Mouse (Mus musculus): ENCODE data around the gene 4930455H04Rik. TPM values are rescaled to one million over a fixed set of nuclear protein-coding genes. Genes with fewer than 3 reads are reported as not detected.

The 4930455H04Rik gene
- total RNA-seq, 1 experiment, result not detected

DNA sequence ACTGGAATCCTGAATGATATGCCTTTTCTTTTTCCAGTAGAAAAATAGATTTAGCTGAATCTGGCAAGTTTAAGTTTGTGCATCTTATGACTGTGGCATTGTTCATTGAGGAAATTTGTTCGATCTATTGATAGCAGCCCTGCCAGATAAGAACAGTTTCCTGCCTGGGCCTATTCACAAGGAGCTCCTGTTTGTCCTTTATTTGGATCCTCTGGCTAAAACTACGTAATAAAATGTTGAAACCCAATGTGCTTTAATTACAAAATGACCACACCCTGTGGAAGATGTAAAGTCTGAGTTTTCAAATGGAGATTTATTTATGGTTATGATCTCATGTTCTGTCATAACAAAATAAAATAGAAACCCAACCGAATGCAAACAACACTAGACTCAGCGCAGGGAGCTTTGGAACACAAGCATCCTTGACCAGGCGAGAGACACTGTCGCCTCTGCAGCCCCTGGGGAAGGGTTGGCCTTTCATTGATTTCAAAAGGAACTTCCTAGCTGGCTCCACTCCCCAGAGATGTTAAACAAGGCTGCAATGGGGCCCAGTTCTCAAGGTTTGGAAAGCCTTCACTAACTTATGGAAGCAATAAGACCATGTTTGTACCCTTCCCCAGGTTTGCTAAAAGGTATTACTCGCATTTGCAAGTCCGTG lies 15.7 kb upstream of the 4930455H04Rik start:
- Histone ChIP-seq H3K27ac (ENCODE audit: insufficient read depth, low read depth, low read length, poor library complexity, severe bottlenecking) (no peak overlapping the region), H3K4me3 (ENCODE audit: insufficient read depth in 1 of 2, low read depth in 1 of 2, low read length in 2 of 2, poor library complexity in 1 of 2, severe bottlenecking in 1 of 2) (no peak overlapping the region), H3K4me1 (ENCODE audit: control insufficient read depth in 2 of 2, insufficient read depth in 2 of 2, low read length in 2 of 2, poor library complexity in 1 of 2) (no peaks in the 10 kb centered on the region; a peak in 1 of 4 replicates), H3K9me3 (ENCODE audit: control insufficient read depth, insufficient read depth, low read depth, low read length) (no peaks in the 10 kb centered on the region), H3K36me3 (ENCODE audit: control insufficient read depth, insufficient read depth, low read length, poor library complexity, severe bottlenecking) (no peaks in the 10 kb centered on the region), H3K9ac (ENCODE audit: insufficient read depth, low read depth, low read length, poor library complexity, severe bottlenecking) (no peak overlapping the region)
- DNase-seq (ENCODE audit: low read depth, low spot score), result no peak
- no peak for TF ChIP-seq ZNF384 (IDR thresholded peaks at IDR 0.05; ENCODE audit: low read depth, low read length)
- TF ChIP-seq HCFC1 (IDR thresholded peaks at IDR 0.05; ENCODE audit: borderline replicate concordance, insufficient read depth, low read length), result no peak
- no peak for TF ChIP-seq MAFK (IDR thresholded peaks at IDR 0.05; ENCODE audit: insufficient read depth, low read depth, low read length)
- no peak for TF ChIP-seq ZC3H11A (IDR thresholded peaks at IDR 0.05; ENCODE audit: borderline replicate concordance, low read depth, low read length)
- TF ChIP-seq CHD2 (IDR thresholded peaks at IDR 0.05; ENCODE audit: low read depth, low read length), result no peak
- in situ Hi-C loops (cut with MboI; ENCODE audit: low sequenced_read_pairs in 2 of 2, unreplicated experiment in 2 of 2), result no loop called here

GRCm38 (mm10) chr3:116953366-116953765 lies 14.7 kb upstream of the 4930455H04Rik start:
- Histone ChIP-seq H3K27ac (ENCODE audit: insufficient read depth, low read depth, low read length, poor library complexity, severe bottlenecking) (no peak overlapping the region), H3K4me1 (ENCODE audit: control insufficient read depth in 2 of 2, insufficient read depth in 2 of 2, low read length in 2 of 2, poor library complexity in 1 of 2) (no peaks in the 10 kb centered on the region; a peak in 1 of 4 replicates), H3K36me3 (ENCODE audit: control insufficient read depth, insufficient read depth, low read length, poor library complexity, severe bottlenecking) (no peaks in the 10 kb centered on the region), H3K9ac (ENCODE audit: insufficient read depth, low read depth, low read length, poor library complexity, severe bottlenecking) (no peak overlapping the region), H3K4me3 (ENCODE audit: insufficient read depth in 1 of 2, low read depth in 1 of 2, low read length in 2 of 2, poor library complexity in 1 of 2, severe bottlenecking in 1 of 2) (no peak overlapping the region), H3K9me3 (ENCODE audit: control insufficient read depth, insufficient read depth, low read depth, low read length) (no peaks in the 10 kb centered on the region)
- in situ Hi-C loops (cut with MboI; ENCODE audit: low sequenced_read_pairs in 2 of 2, unreplicated experiment in 2 of 2), result no loop called here
- TF ChIP-seq ZC3H11A (IDR thresholded peaks at IDR 0.05; ENCODE audit: borderline replicate concordance, low read depth, low read length) (no peak), MAFK (IDR thresholded peaks at IDR 0.05; ENCODE audit: insufficient read depth, low read depth, low read length) (no peak), ZNF384 (IDR thresholded peaks at IDR 0.05; ENCODE audit: low read depth, low read length) (no peak), HCFC1 (IDR thresholded peaks at IDR 0.05; ENCODE audit: borderline replicate concordance, insufficient read depth, low read length) (no peak), CHD2 (IDR thresholded peaks at IDR 0.05; ENCODE audit: low read depth, low read length) (no peak)
- no peak for DNase-seq (ENCODE audit: low read depth, low spot score)

GRCm38 (mm10) chr3:116955061-116955460 lies 13.0 kb upstream of the 4930455H04Rik start:
- no peak overlapping the region for H3K9ac ChIP-seq (ENCODE audit: insufficient read depth, low read depth, low read length, poor library complexity, severe bottlenecking)
- H3K4me3 ChIP-seq (ENCODE audit: insufficient read depth in 1 of 2, low read depth in 1 of 2, low read length in 2 of 2, poor library complexity in 1 of 2, severe bottlenecking in 1 of 2), result no peak overlapping the region
- no peaks in the 10 kb centered on the region; a peak in 1 of 4 replicates for H3K4me1 ChIP-seq (ENCODE audit: control insufficient read depth in 2 of 2, insufficient read depth in 2 of 2, low read length in 2 of 2, poor library complexity in 1 of 2)
- H3K9me3 ChIP-seq (ENCODE audit: control insufficient read depth, insufficient read depth, low read depth, low read length), result no peaks in the 10 kb centered on the region
- TF ChIP-seq ZNF384 (IDR thresholded peaks at IDR 0.05; ENCODE audit: low read depth, low read length) (no peak), CHD2 (IDR thresholded peaks at IDR 0.05; ENCODE audit: low read depth, low read length) (no peak), ZC3H11A (IDR thresholded peaks at IDR 0.05; ENCODE audit: borderline replicate concordance, low read depth, low read length) (no peak), MAFK (IDR thresholded peaks at IDR 0.05; ENCODE audit: insufficient read depth, low read depth, low read length) (no peak), HCFC1 (IDR thresholded peaks at IDR 0.05; ENCODE audit: borderline replicate concordance, insufficient read depth, low read length) (no peak)
- H3K36me3 ChIP-seq (ENCODE audit: control insufficient read depth, insufficient read depth, low read length, poor library complexity, severe bottlenecking), result no peaks in the 10 kb centered on the region
- DNase-seq (ENCODE audit: low read depth, low spot score), result no peak
- no peak overlapping the region for H3K27ac ChIP-seq (ENCODE audit: insufficient read depth, low read depth, low read length, poor library complexity, severe bottlenecking)
- in situ Hi-C loops (cut with MboI; ENCODE audit: low sequenced_read_pairs in 2 of 2, unreplicated experiment in 2 of 2), result no loop called here

- Histone ChIP-seq H3K27ac (ENCODE audit: insufficient read depth, low read depth, low read length, poor library complexity, severe bottlenecking) (no peak overlapping the region), H3K9ac (ENCODE audit: insufficient read depth, low read depth, low read length, poor library complexity, severe bottlenecking) (no peak overlapping the region), H3K9me3 (ENCODE audit: control insufficient read depth, insufficient read depth, low read depth, low read length) (no peaks in the 10 kb centered on the region), H3K36me3 (ENCODE audit: control insufficient read depth, insufficient read depth, low read length, poor library complexity, severe bottlenecking) (no peaks in the 10 kb centered on the region), H3K4me3 (ENCODE audit: insufficient read depth in 1 of 2, low read depth in 1 of 2, low read length in 2 of 2, poor library complexity in 1 of 2, severe bottlenecking in 1 of 2) (no peak overlapping the region), H3K4me1 (ENCODE audit: control insufficient read depth in 2 of 2, insufficient read depth in 2 of 2, low read length in 2 of 2, poor library complexity in 1 of 2) (peaks cover 0 to 3% of the 10 kb centered on the region in 2 experiments; a peak in 1 of 4 replicates)
- TF ChIP-seq ZNF384 (IDR thresholded peaks at IDR 0.05; ENCODE audit: low read depth, low read length) (no peak), HCFC1 (IDR thresholded peaks at IDR 0.05; ENCODE audit: borderline replicate concordance, insufficient read depth, low read length) (no peak), ZC3H11A (IDR thresholded peaks at IDR 0.05; ENCODE audit: borderline replicate concordance, low read depth, low read length) (no peak), CHD2 (IDR thresholded peaks at IDR 0.05; ENCODE audit: low read depth, low read length) (no peak), MAFK (IDR thresholded peaks at IDR 0.05; ENCODE audit: insufficient read depth, low read depth, low read length) (no peak)
- DNase-seq (ENCODE audit: low read depth, low spot score), result no peak
- in situ Hi-C loops (cut with MboI; ENCODE audit: low sequenced_read_pairs in 2 of 2, unreplicated experiment in 2 of 2), result no loop called here
Observed at GRCm38 (mm10) chr3:116960414-116960813, 7.7 kb upstream of the 4930455H04Rik start.

Data from ES-E14 (cell line).